Mouse (Mus musculus) CH12.LX (cell line): ENCODE measurements around the gene Zfp981. TPM values are rescaled to one million over a fixed set of nuclear protein-coding genes. Genes with fewer than 3 reads are reported as not detected.

Source experiments
- DNase-seq: peaks from one replicate; pipeline ENCODE4 v3.0.0-alpha.2; 2013; ENCODE audit errors: extremely low read depth
- H3K27ac ChIP-seq: 2 replicates; pipeline ENCODE4 v1.5.1; 2012; ENCODE audit warnings: low read depth, mild to moderate bottlenecking, control low read depth, moderate library complexity; ENCODE audit not compliant: insufficient read depth
- H3K27me3 ChIP-seq: replicated peaks from 2 replicates; pipeline ENCODE3; 2012; ENCODE audit warnings: inconsistent platforms
- H3K36me3 ChIP-seq, 2 experiments: replicated peaks in 1 of 2; 2 replicates each; pipeline versions ENCODE3 to v1.6.1; 2012; ENCODE audit warnings: inconsistent platforms in 1 of 2, low read length in 1 of 2, mild to moderate bottlenecking in 1 of 2, mixed read lengths in 1 of 2, moderate library complexity in 1 of 2; ENCODE audit not compliant: control insufficient read depth in 1 of 2, insufficient read depth in 1 of 2
- H3K4me1 ChIP-seq, 2 experiments: 2 replicates each; pipeline ENCODE4 v1.6.1; 2012; ENCODE audit warnings: inconsistent platforms in 1 of 2, moderate library complexity in 1 of 2; ENCODE audit not compliant: insufficient read depth in 2 of 2, control insufficient read depth in 1 of 2
- H3K4me2 ChIP-seq: 2 replicates; pipeline ENCODE4 v1.6.1; 2012; ENCODE audit warnings: low read depth, mild to moderate bottlenecking, control low read depth; ENCODE audit not compliant: poor library complexity, insufficient read depth, severe bottlenecking
- H3K4me3 ChIP-seq, 3 experiments: fragments of 150-350 bp in 1 of 3; sonication (generic) in 1 of 3; replicated peaks in 1 of 3; 2 replicates each; pipeline versions ENCODE3 to v1.5.1; 2011 to 2012; ENCODE audit warnings: low read depth in 2 of 3, low read length in 2 of 3, mild to moderate bottlenecking in 2 of 3, moderate library complexity in 2 of 3, control low read depth in 1 of 3, improper control_type of control experiment in 1 of 3, inconsistent platforms in 1 of 3, mixed read lengths in 1 of 3; ENCODE audit not compliant: poor library complexity in 1 of 3
- H3K79me2 ChIP-seq: replicated peaks from 2 replicates; pipeline ENCODE4 v1.6.1; 2012; ENCODE audit warnings: mild to moderate bottlenecking, moderate library complexity; ENCODE audit not compliant: control insufficient read depth, poor library complexity, insufficient read depth, severe bottlenecking; ENCODE audit errors: extremely low read depth
- H3K9ac ChIP-seq: 2 replicates; pipeline ENCODE4 v1.6.1; 2012; ENCODE audit warnings: low read depth, mild to moderate bottlenecking, control low read depth, moderate library complexity; ENCODE audit not compliant: insufficient read depth
- H3K9me3 ChIP-seq: replicated peaks from 2 replicates; pipeline ENCODE3; 2012; ENCODE audit warnings: low read length, inconsistent platforms, mixed read lengths
- CHD1 ChIP-seq: IDR thresholded peaks from 2 replicates; pipeline ENCODE4 v1.6.1; 2012; ENCODE audit warnings: low read depth, low read length, improper control_type of control experiment, inconsistent platforms
- CTCF ChIP-seq, 2 experiments: IDR thresholded peaks in 1 of 2; conservative IDR thresholded peaks in 1 of 2; 2 replicates each; pipeline ENCODE4 v1.5.1; 2011 to 2012; ENCODE audit warnings: low read depth in 2 of 2, low read length in 2 of 2, improper control_type of control experiment in 1 of 2, inconsistent platforms in 1 of 2, mild to moderate bottlenecking in 1 of 2, moderate library complexity in 1 of 2
- E2F4 ChIP-seq: IDR thresholded peaks from 2 replicates; pipeline ENCODE4 v1.6.1; 2011; ENCODE audit warnings: low read depth, low read length, improper control_type of control experiment; ENCODE audit not compliant: insufficient replicate concordance
- GABPA ChIP-seq: IDR thresholded peaks from 2 replicates; pipeline ENCODE4 v1.6.1; 2012; ENCODE audit warnings: low read depth, low read length, improper control_type of control experiment, inconsistent platforms; ENCODE audit not compliant: insufficient replicate concordance
- JUND ChIP-seq: conservative IDR thresholded peaks from 2 replicates; pipeline ENCODE4 v1.6.1; 2011; ENCODE audit warnings: low read depth, low read length, improper control_type of control experiment
- MAFK ChIP-seq: IDR thresholded peaks from 2 replicates; pipeline ENCODE4 v1.6.1; 2011; ENCODE audit warnings: low read length, improper control_type of control experiment; ENCODE audit not compliant: insufficient replicate concordance
- MAZ ChIP-seq: IDR thresholded peaks from 2 replicates; pipeline ENCODE4 v1.6.1; 2012; ENCODE audit warnings: low read depth, mild to moderate bottlenecking, inconsistent platforms, low read length, improper control_type of control experiment, moderate library complexity
- MEF2A ChIP-seq: IDR thresholded peaks from 2 replicates; pipeline ENCODE4 v1.6.1; 2014; ENCODE audit warnings: low read depth, mild to moderate bottlenecking, inconsistent platforms, low read length, improper control_type of control experiment, borderline replicate concordance
- PAX5 ChIP-seq: IDR thresholded peaks from 2 replicates; pipeline ENCODE4 v1.6.1; 2012; ENCODE audit warnings: low read length, inconsistent platforms, mixed read lengths
- POLR2AphosphoS2 ChIP-seq: IDR thresholded peaks from 2 replicates; pipeline ENCODE4 v1.6.1; 2011; ENCODE audit warnings: low read depth, low read length, improper control_type of control experiment
- RAD21 ChIP-seq: IDR thresholded peaks from 2 replicates; pipeline ENCODE4 v1.6.1; 2011; ENCODE audit warnings: low read depth, mild to moderate bottlenecking, low read length, improper control_type of control experiment, moderate library complexity
- SIN3A ChIP-seq: IDR thresholded peaks from 2 replicates; pipeline ENCODE4 v1.6.1; 2012; ENCODE audit warnings: low read length, improper control_type of control experiment, inconsistent platforms
- SMC3 ChIP-seq: IDR thresholded peaks from 2 replicates; pipeline ENCODE4 v1.6.1; 2011; ENCODE audit warnings: low read depth, low read length, improper control_type of control experiment
- UBTF ChIP-seq: IDR thresholded peaks from 2 replicates; pipeline ENCODE4 v1.6.1; 2012; ENCODE audit warnings: low read depth, mild to moderate bottlenecking, inconsistent platforms, low read length, improper control_type of control experiment, moderate library complexity
- USF1 ChIP-seq: IDR thresholded peaks from 2 replicates; pipeline ENCODE4 v1.6.1; 2014; ENCODE audit warnings: low read depth, mild to moderate bottlenecking, inconsistent platforms, low read length, improper control_type of control experiment
- USF2 ChIP-seq: conservative IDR thresholded peaks from 2 replicates; pipeline ENCODE4 v1.6.1; 2011; ENCODE audit warnings: low read depth, low read length, improper control_type of control experiment
- ZNF384 ChIP-seq: IDR thresholded peaks from 2 replicates; pipeline ENCODE4 v1.6.1; 2012; ENCODE audit warnings: low read depth, low read length, improper control_type of control experiment, inconsistent platforms
- dilution Hi-C: fragments of 300-500 bp; cut with MboI; formaldehyde crosslinking; loops from 2 replicates; pipeline ENCODE4 v1.14.3; 2020; ENCODE audit warnings: low sequenced_read_pairs; ENCODE audit not compliant: extremely low pct_unique_long_range_greater_than_20kb, extremely low pct_ligation_motif_present
- in situ Hi-C: fragments of 300-500 bp; cut with MboI; formaldehyde crosslinking; loops from 3 replicates; pipeline ENCODE4 v1.14.3; 2019; ENCODE audit warnings: low sequenced_read_pairs, low pct_ligation_motif_present, low pct_unique_long_range_greater_than_20kb, mixed read lengths
- polyA plus RNA-seq: library from polyadenylated mRNA; unstranded; fragments of >175 nt; gene quantifications from 2 replicates; pipeline ENCODE4 v1.2.1, GENCODE M21; 2012; ENCODE audit warnings: low read depth; ENCODE audit not compliant: insufficient read length
- total RNA-seq, 2 experiments: library from RNA; depleted of rRNA; stranded (reverse); fragments of 300-350 nt in 1 of 2; fragments of >200 nt in 1 of 2; gene quantifications; 2 replicates each; pipeline ENCODE4 v1.2.3; 2012 to 2014

Gene Zfp981
- total and polyA plus RNA-seq, 3 experiments: not detected

GRCm38 (mm10) chr4:146455321-146455721 is 46.5 kb upstream of the Zfp981 start:
- H3K9me3 ChIP-seq: peaks cover 40% of the 10 kb centered on the region
- no peak overlapping the region for H3K4me2 ChIP-seq
- no peaks in the 10 kb centered on the region for H3K36me3 ChIP-seq
- no peak for TF ChIP-seq MEF2A
- TF ChIP-seq RAD21: no peak
- no peak for TF ChIP-seq E2F4
- no peak for TF ChIP-seq ZNF384
- no peak for TF ChIP-seq JUND
- TF ChIP-seq USF1: no peak
- no peak for TF ChIP-seq MAFK
- no peak for TF ChIP-seq CTCF (conservative IDR thresholded peaks at IDR 0.05 in 1 of 2, IDR thresholded peaks at IDR 0.05 in 1 of 2; ENCODE audit: low read depth in 2 of 2, low read length in 2 of 2)
- TF ChIP-seq PAX5: no peak
- no peak for TF ChIP-seq UBTF
- TF ChIP-seq MAZ: no peak
- no peak for TF ChIP-seq SMC3
- TF ChIP-seq SIN3A: no peak
- TF ChIP-seq GABPA: no peak
- TF ChIP-seq POLR2AphosphoS2: no peak
- no peaks in the 10 kb centered on the region for H3K79me2 ChIP-seq
- H3K27me3 ChIP-seq: no peaks in the 10 kb centered on the region
- H3K4me3 ChIP-seq: no peak overlapping the region
- no peak overlapping the region for H3K27ac ChIP-seq
- dilution Hi-C loops (no loop called here), in situ Hi-C loops (no loop called here)
- no peaks in the 10 kb centered on the region for H3K4me1 ChIP-seq
- no peak for DNase-seq
- no peak overlapping the region for H3K9ac ChIP-seq

- Histone ChIP-seq H3K9ac (no peak overlapping the region), H3K79me2 (no peaks in the 10 kb centered on the region), H3K4me1 (no peaks in the 10 kb centered on the region), H3K27me3 (no peaks in the 10 kb centered on the region), H3K27ac (no peak overlapping the region), H3K9me3 (peaks cover 40% of the 10 kb centered on the region), H3K36me3 (no peaks in the 10 kb centered on the region), H3K4me3 (no peak overlapping the region), H3K4me2 (no peak overlapping the region)
- dilution Hi-C loops: no loop called here
- TF ChIP-seq USF2 (no peak), CHD1 (no peak), E2F4 (no peak)
- DNase-seq: no peak
- in situ Hi-C loops: no loop called here
Observed at GRCm38 (mm10) chr4:146456061-146456726, 45.6 kb upstream of the Zfp981 start.
